Mouse (Mus musculus) heart, adult 2 months (tissue): ENCODE results near the gene Erv3.

Experiments
- CTCF ChIP-seq: fragments of 200-600 bp; IDR thresholded peaks from 2 replicates; pipeline ENCODE4 v1.8.1; 2022; ENCODE audit warnings: antibody characterized with exemption, mild to moderate bottlenecking, moderate library complexity
- POLR2A ChIP-seq: fragments of 200-500 bp; IDR thresholded peaks from 2 replicates; pipeline ENCODE4 v1.6.1; 2011; ENCODE audit warnings: mild to moderate bottlenecking, low read depth, low read length, control low read depth; ENCODE audit not compliant: insufficient read depth

- TF ChIP-seq CTCF (no peak), POLR2A (no peak)
Observed at GRCm38 (mm10) chr2:131863472-131863871, 3.9 kb upstream of the Erv3 start.
